Mouse (Mus musculus): Measurements from ENCODE around the gene Gmds.

The Gmds gene

GRCm38 (mm10) chr13:32020455-32021249, 317.9 kb downstream of the Gmds start:
- no peak for DNase-seq

- no peak for DNase-seq
These were observed 319.3 kb downstream of the Gmds start for GRCm38 (mm10) chr13:32019256-32019620.

GRCm38 (mm10) chr13:32018518-32019255, 319.9 kb downstream of the Gmds start:
- DNase-seq: peak; percentile 23

- no peak for DNase-seq
These were observed 329.7 kb downstream of the Gmds start for GRCm38 (mm10) chr13:32008802-32009201.

- DNase-seq: no peak
These were observed 330.4 kb downstream of the Gmds start for GRCm38 (mm10) chr13:32008116-32008641.

- no peak for DNase-seq
These were observed 345.1 kb downstream of the Gmds start for GRCm38 (mm10) chr13:31993391-31993790.

GRCm38 (mm10) chr13:31992409-31993201, 345.9 kb downstream of the Gmds start:
- no peak for DNase-seq

- DNase-seq: no peak
These were observed 357.3 kb downstream of the Gmds start for GRCm38 (mm10) chr13:31981198-31981597.

- no peak for DNase-seq
These were observed 360.4 kb downstream of the Gmds start for GRCm38 (mm10) chr13:31978126-31978525.

GRCm38 (mm10) chr13:31974751-31975479, 363.6 kb downstream of the Gmds start:
- no peak for DNase-seq

GRCm38 (mm10) chr13:31971040-31971501, 367.5 kb downstream of the Gmds start:
- DNase-seq: no peak

- DNase-seq: no peak
These were observed 370.3 kb downstream of the Gmds start for GRCm38 (mm10) chr13:31968272-31968671.

- DNase-seq: no peak
These were observed 371.5 kb downstream of the Gmds start for GRCm38 (mm10) chr13:31966931-31967532.

GRCm38 (mm10) chr13:31960514-31960913, 378.0 kb downstream of the Gmds start:
- no peak for DNase-seq

GRCm38 (mm10) chr13:31958346-31959335, 379.9 kb downstream of the Gmds start:
- DNase-seq: no peak

- no peak for DNase-seq
These were observed 382.0 kb downstream of the Gmds start for GRCm38 (mm10) chr13:31956584-31956983.

- no peak for DNase-seq
These were observed 382.4 kb downstream of the Gmds start for GRCm38 (mm10) chr13:31956112-31956511.

GRCm38 (mm10) chr13:31955171-31955570, 383.4 kb downstream of the Gmds start:
- DNase-seq: no peak

- no peak for DNase-seq
These were observed 393.8 kb downstream of the Gmds start for GRCm38 (mm10) chr13:31944676-31945210.

Data from cerebellum, adult 9-11 months (tissue).